Mouse (Mus musculus): ENCODE measurements at regions not wholly inside any gene's neighbourhood (a gene's known extent, or its start where the extent isn't known, plus 50 kb on each side); places are given as distances from the start of the nearest gene placed in this dataset.
"Not testable (repeated sequence)": the region's sequence is repeated elsewhere in the genome, so short reads cannot be mapped to it uniquely, and the experiment has no call there.

DNA sequence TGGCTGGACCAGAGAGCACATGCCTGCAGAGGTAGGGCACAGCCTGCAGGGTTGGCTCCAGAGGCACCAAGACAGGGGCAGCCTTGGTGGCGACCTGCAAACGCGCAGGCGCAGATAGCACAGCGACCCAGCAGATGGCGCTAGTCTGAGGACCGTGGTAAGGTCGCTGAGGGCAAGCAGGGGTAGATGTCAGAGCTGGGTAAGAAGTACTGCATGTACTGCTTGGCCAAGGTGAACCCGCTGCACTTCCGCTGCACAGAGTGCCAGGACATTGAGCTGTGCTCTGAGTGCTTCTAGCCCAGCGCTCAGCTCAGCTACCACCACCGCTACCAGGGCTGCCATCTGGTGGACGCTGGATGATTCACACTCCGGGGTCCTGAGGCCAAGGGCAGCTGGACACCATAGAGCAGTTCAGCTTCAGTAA is 68.3 kb downstream of the Hsp90b1 start:
- H3K4me1 ChIP-seq (replicated peaks; ENCODE audit: control insufficient read depth, insufficient read depth, low read length); H3K27me3 ChIP-seq (ENCODE audit: control insufficient read depth, insufficient read depth, low read length); H3K36me3 ChIP-seq (ENCODE audit: control insufficient read depth, insufficient read depth, low read length); H3K9me3 ChIP-seq (ENCODE audit: control insufficient read depth, low read length); H3K27ac ChIP-seq (ENCODE audit: low read depth, low read length); H3K9ac ChIP-seq (ENCODE audit: low read length): not testable (repeated sequence)
- Histone ChIP-seq H3K4me2 (ENCODE audit: low read depth, low read length, severe bottlenecking) (peak overlapping the region; percentile 40; the same call in 1 of the 2 replicates), H3K4me3 (ENCODE audit: low read depth, low read length) (peak overlapping the region; percentile 22)
- ATAC-seq (replicated peaks; ENCODE audit: low FRiP score) (peak; percentile 82), DNase-seq (ENCODE audit: low spot score) (peak; percentile 88)
- WGBS: 4% methylated on average over 14 of the region's 14 CpGs

GRCm38 (mm10) chr10:86636515-86636914 is 68.8 kb downstream of the Hsp90b1 start:
- H3K9ac ChIP-seq (ENCODE audit: low read length); H3K27ac ChIP-seq (ENCODE audit: low read depth, low read length); H3K9me3 ChIP-seq (ENCODE audit: control insufficient read depth, low read length); H3K36me3 ChIP-seq (ENCODE audit: control insufficient read depth, insufficient read depth, low read length); H3K4me1 ChIP-seq (replicated peaks; ENCODE audit: control insufficient read depth, insufficient read depth, low read length); ATAC-seq (replicated peaks; ENCODE audit: low FRiP score); DNase-seq (ENCODE audit: low spot score); H3K4me3 ChIP-seq (ENCODE audit: low read depth, low read length); H3K27me3 ChIP-seq (ENCODE audit: control insufficient read depth, insufficient read depth, low read length): not testable (repeated sequence)
- peak overlapping the region; percentile 40; the same call in 1 of the 2 replicates for H3K4me2 ChIP-seq (ENCODE audit: low read depth, low read length, severe bottlenecking)
- 31% methylated on average over 6 of the region's 6 CpGs for WGBS

- not testable (repeated sequence) for H3K9ac ChIP-seq (ENCODE audit: low read length); H3K36me3 ChIP-seq (ENCODE audit: control insufficient read depth, insufficient read depth, low read length); H3K4me3 ChIP-seq (ENCODE audit: low read depth, low read length); H3K27me3 ChIP-seq (ENCODE audit: control insufficient read depth, insufficient read depth, low read length); H3K4me1 ChIP-seq (replicated peaks; ENCODE audit: control insufficient read depth, insufficient read depth, low read length); H3K4me2 ChIP-seq (ENCODE audit: low read depth, low read length, severe bottlenecking); ATAC-seq (replicated peaks; ENCODE audit: low FRiP score); DNase-seq (ENCODE audit: low spot score); H3K9me3 ChIP-seq (ENCODE audit: control insufficient read depth, low read length); H3K27ac ChIP-seq (ENCODE audit: low read depth, low read length)
Observed at GRCm38 (mm10) chr10:86626734-86627133, 78.6 kb downstream of the Hsp90b1 start.

- H3K4me1 ChIP-seq (replicated peaks; ENCODE audit: control insufficient read depth, insufficient read depth, low read length); H3K27ac ChIP-seq (ENCODE audit: low read depth, low read length); ATAC-seq (replicated peaks; ENCODE audit: low FRiP score); DNase-seq (ENCODE audit: low spot score); H3K9ac ChIP-seq (ENCODE audit: low read length); H3K36me3 ChIP-seq (ENCODE audit: control insufficient read depth, insufficient read depth, low read length); H3K27me3 ChIP-seq (ENCODE audit: control insufficient read depth, insufficient read depth, low read length); H3K4me3 ChIP-seq (ENCODE audit: low read depth, low read length); H3K9me3 ChIP-seq (ENCODE audit: control insufficient read depth, low read length); H3K4me2 ChIP-seq (ENCODE audit: low read depth, low read length, severe bottlenecking): not testable (repeated sequence)
- WGBS: 89% methylated on average over 6 of the region's 6 CpGs
Observed at GRCm38 (mm10) chr10:86617958-86618664, 87.2 kb downstream of the Hsp90b1 start.

DNA sequence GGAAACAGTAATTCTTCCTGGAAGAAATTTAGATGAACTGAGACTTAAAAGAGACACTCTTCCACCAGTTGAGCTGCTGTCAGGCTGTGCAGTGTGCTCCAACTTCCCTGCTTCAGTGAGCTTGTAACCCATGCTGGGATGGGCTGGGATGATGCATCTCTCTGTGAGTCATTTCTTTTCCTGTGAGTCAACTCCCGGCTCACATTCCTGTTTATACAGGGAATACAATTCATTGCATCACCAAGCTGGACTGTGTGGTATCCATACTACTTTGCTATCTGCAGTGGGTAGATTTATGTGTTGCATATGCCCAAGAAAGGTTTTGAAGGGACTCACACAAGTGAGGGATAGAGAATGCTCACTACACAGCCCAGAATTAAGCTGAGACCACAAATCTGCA is 93.0 kb downstream of the Hsp90b1 start:
- not testable (repeated sequence) for H3K9ac ChIP-seq (ENCODE audit: low read length); H3K27me3 ChIP-seq (ENCODE audit: control insufficient read depth, insufficient read depth, low read length); H3K4me2 ChIP-seq (ENCODE audit: low read depth, low read length, severe bottlenecking); H3K9me3 ChIP-seq (ENCODE audit: control insufficient read depth, low read length); H3K4me3 ChIP-seq (ENCODE audit: low read depth, low read length); ATAC-seq (replicated peaks; ENCODE audit: low FRiP score); H3K27ac ChIP-seq (ENCODE audit: low read depth, low read length); DNase-seq (ENCODE audit: low spot score); H3K36me3 ChIP-seq (ENCODE audit: control insufficient read depth, insufficient read depth, low read length); H3K4me1 ChIP-seq (replicated peaks; ENCODE audit: control insufficient read depth, insufficient read depth, low read length)
- WGBS: 81% methylated on average over 1 of the region's 1 CpGs

DNA sequence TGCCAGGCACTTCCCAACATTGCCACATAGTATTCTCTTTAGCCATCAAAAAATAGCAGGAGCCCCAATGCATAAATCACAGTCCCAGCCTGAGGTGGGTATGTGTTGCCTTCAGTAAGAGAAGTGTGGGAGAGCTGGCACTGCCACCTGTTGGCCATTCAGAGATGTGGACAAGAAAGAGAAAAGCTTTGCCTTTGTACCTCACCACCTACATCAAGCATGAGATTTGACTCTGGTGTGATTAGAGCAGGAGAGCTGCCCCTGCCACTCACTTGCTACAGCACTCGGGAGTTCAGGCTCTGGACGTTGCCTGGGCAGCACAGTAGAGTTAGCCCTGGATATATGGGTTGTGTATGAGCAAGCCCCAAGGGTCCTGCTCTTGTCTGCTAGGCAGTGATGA is 95.3 kb downstream of the Hsp90b1 start:
- H3K27me3 ChIP-seq (ENCODE audit: control insufficient read depth, insufficient read depth, low read length); H3K9me3 ChIP-seq (ENCODE audit: control insufficient read depth, low read length); ATAC-seq (replicated peaks; ENCODE audit: low FRiP score); H3K9ac ChIP-seq (ENCODE audit: low read length); H3K4me1 ChIP-seq (replicated peaks; ENCODE audit: control insufficient read depth, insufficient read depth, low read length); H3K27ac ChIP-seq (ENCODE audit: low read depth, low read length); DNase-seq (ENCODE audit: low spot score); H3K4me2 ChIP-seq (ENCODE audit: low read depth, low read length, severe bottlenecking); H3K4me3 ChIP-seq (ENCODE audit: low read depth, low read length); H3K36me3 ChIP-seq (ENCODE audit: control insufficient read depth, insufficient read depth, low read length): not testable (repeated sequence)
- 63% methylated on average over 2 of the region's 2 CpGs for WGBS

DNA sequence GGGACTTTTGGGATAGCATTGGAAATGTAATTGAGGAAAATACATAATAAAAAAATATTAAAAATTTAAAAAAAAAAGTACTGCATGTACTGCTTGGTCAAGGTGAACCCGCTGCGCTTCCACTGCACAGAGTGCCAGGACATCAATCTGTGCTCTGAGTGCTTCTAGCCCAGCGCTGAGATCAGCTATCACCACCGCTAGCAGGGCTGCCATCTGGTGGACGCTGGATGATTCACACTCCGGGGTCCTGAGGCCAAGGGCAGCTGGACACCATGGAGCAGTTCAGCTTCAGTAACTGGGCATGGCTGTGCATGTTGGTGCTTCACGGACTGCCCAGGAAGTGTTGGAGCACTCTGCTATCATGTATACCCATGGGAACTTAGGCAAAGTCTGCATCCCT is 102.1 kb upstream of the Syn3 start:
- H3K9me3 ChIP-seq (ENCODE audit: control insufficient read depth, low read length); H3K4me3 ChIP-seq (ENCODE audit: low read depth, low read length); ATAC-seq (replicated peaks; ENCODE audit: low FRiP score); H3K27me3 ChIP-seq (ENCODE audit: control insufficient read depth, insufficient read depth, low read length); H3K36me3 ChIP-seq (ENCODE audit: control insufficient read depth, insufficient read depth, low read length); H3K4me1 ChIP-seq (replicated peaks; ENCODE audit: control insufficient read depth, insufficient read depth, low read length); H3K9ac ChIP-seq (ENCODE audit: low read length); H3K27ac ChIP-seq (ENCODE audit: low read depth, low read length); H3K4me2 ChIP-seq (ENCODE audit: low read depth, low read length, severe bottlenecking): not testable (repeated sequence)
- WGBS: 50% methylated on average over 7 of the region's 7 CpGs
- DNase-seq (ENCODE audit: low spot score): peak; percentile 49

GRCm38 (mm10) chr10:86599991-86600390 is 101.3 kb upstream of the Syn3 start:
- not testable (repeated sequence) for H3K27ac ChIP-seq (ENCODE audit: low read depth, low read length); H3K4me1 ChIP-seq (replicated peaks; ENCODE audit: control insufficient read depth, insufficient read depth, low read length); DNase-seq (ENCODE audit: low spot score); H3K9ac ChIP-seq (ENCODE audit: low read length); H3K4me2 ChIP-seq (ENCODE audit: low read depth, low read length, severe bottlenecking); ATAC-seq (replicated peaks; ENCODE audit: low FRiP score); H3K27me3 ChIP-seq (ENCODE audit: control insufficient read depth, insufficient read depth, low read length); H3K9me3 ChIP-seq (ENCODE audit: control insufficient read depth, low read length); H3K4me3 ChIP-seq (ENCODE audit: low read depth, low read length); H3K36me3 ChIP-seq (ENCODE audit: control insufficient read depth, insufficient read depth, low read length)
- 93% methylated on average over 7 of the region's 7 CpGs for WGBS

GRCm38 (mm10) chr10:86590211-86590610 is 91.5 kb upstream of the Syn3 start:
- H3K4me1 ChIP-seq (replicated peaks; ENCODE audit: control insufficient read depth, insufficient read depth, low read length); H3K27ac ChIP-seq (ENCODE audit: low read depth, low read length); ATAC-seq (replicated peaks; ENCODE audit: low FRiP score); H3K9ac ChIP-seq (ENCODE audit: low read length); H3K4me3 ChIP-seq (ENCODE audit: low read depth, low read length); H3K4me2 ChIP-seq (ENCODE audit: low read depth, low read length, severe bottlenecking); H3K27me3 ChIP-seq (ENCODE audit: control insufficient read depth, insufficient read depth, low read length); DNase-seq (ENCODE audit: low spot score); H3K36me3 ChIP-seq (ENCODE audit: control insufficient read depth, insufficient read depth, low read length); H3K9me3 ChIP-seq (ENCODE audit: control insufficient read depth, low read length): not testable (repeated sequence)
- WGBS: 67% methylated on average over 2 of the region's 2 CpGs
